Mouse (Mus musculus): ENCODE results near the gene Klk15.

Klk15 gene

DNA sequence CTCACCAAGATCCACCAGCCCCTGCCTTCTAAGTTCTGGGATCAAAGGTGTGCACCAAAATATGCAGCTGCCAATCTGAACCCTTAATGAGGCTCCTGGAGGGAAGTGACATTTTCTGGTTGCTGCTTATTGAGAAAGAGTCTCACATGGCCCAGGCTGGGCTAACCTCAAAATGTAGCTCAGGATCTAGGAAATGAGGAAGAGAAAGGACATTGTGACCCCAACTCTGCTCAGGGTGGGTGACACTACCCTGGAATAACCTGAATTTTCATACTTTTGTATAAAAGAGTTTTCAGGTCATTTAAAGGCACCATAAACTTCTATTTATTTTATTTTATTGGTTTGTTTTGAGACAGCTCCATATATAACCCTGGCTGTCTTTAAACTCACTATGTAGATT lies 52.1 kb downstream of the Klk15 start:
- DNase-seq: no peak

Measured in cerebellum, adult 9-11 months (tissue).